Mouse (Mus musculus): ENCODE results near the gene Cacna1d. TPM values are rescaled to one million over a fixed set of nuclear protein-coding genes. Genes with fewer than 3 reads are reported as not detected.

Gene Cacna1d
- polyA plus RNA-seq, 1 experiment from 2014 or later, result 2.6 TPM

DNA sequence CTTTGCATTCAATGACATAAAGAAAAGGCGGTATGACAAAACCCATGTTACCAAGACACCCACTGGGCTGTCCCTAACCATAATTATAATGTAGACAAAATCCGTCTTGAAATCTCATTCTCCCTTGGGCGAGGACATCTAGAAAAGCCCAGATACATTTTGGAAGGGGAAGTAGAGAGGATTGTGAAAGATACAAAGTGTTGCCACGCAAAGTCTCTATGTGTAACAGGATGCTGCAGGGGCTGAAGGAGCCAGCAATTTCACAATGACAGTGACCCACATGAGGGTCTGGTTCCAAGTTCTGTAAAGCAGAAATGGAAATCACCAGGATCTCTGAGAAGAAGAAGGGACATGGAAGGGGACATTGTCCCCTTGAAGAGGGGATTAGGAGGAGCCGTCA lies 55.9 kb downstream of the Cacna1d start:
- Histone ChIP-seq H3K36me3 (ENCODE audit: control insufficient read depth, insufficient read depth, low read length) (no peaks in the 10 kb centered on the region), H3K27ac (ENCODE audit: low read length) (no peak overlapping the region), H3K27me3 (replicated peaks; ENCODE audit: control insufficient read depth, insufficient read depth, low read length) (no peaks in the 10 kb centered on the region), H3K9me3 (ENCODE audit: control insufficient read depth, low read length) (no peaks in the 10 kb centered on the region), H3K4me2 (ENCODE audit: low read depth, low read length) (no peak overlapping the region), H3K4me3 (ENCODE audit: low read length) (no peak overlapping the region), H3K4me1 (ENCODE audit: control insufficient read depth, insufficient read depth, low read length) (no peaks in the 10 kb centered on the region), H3K9ac (ENCODE audit: low read depth, low read length) (no peak overlapping the region)
- ATAC-seq, result no peak
- 94% methylated on average over 5 of the region's 5 CpGs for WGBS

- Histone ChIP-seq H3K9me3 (ENCODE audit: control insufficient read depth, low read length) (no peaks in the 10 kb centered on the region), H3K4me2 (ENCODE audit: low read depth, low read length) (no peak overlapping the region), H3K27me3 (replicated peaks; ENCODE audit: control insufficient read depth, insufficient read depth, low read length) (no peaks in the 10 kb centered on the region), H3K36me3 (ENCODE audit: control insufficient read depth, insufficient read depth, low read length) (no peaks in the 10 kb centered on the region), H3K4me1 (ENCODE audit: control insufficient read depth, insufficient read depth, low read length) (no peaks in the 10 kb centered on the region), H3K27ac (ENCODE audit: low read length) (no peak overlapping the region), H3K4me3 (ENCODE audit: low read length) (no peak overlapping the region), H3K9ac (ENCODE audit: low read depth, low read length) (no peak overlapping the region)
- ATAC-seq, result no peak
- WGBS, result 81% methylated on average over 5 of the region's 5 CpGs
Measured at GRCm38 (mm10) chr14:30430446-30430845, 60.8 kb downstream of the Cacna1d start.

DNA sequence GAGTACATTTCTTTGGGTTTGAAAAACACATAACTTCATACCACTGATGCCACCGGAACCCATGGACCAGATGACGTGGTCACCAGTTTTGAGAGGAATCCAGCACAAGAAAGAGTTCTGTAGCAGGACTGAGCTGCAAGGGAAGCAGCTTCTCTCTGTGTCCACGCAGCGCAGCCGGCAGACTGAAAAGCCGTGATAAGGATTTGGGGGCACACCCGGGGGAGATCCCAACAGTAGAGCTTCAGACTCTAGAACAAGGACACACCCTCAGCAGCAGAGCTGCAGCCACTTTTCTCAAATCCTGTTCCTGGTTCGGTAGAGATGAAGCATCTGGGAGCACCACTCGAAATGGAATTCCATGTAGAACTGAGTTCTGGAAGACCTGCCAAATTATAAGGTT lies 61.2 kb downstream of the Cacna1d start:
- H3K9ac ChIP-seq (ENCODE audit: low read depth, low read length), result no peak overlapping the region

GRCm38 (mm10) chr14:30429606-30430005 lies 61.6 kb downstream of the Cacna1d start:
- H3K9me3 ChIP-seq (ENCODE audit: control insufficient read depth, low read length), result no peaks in the 10 kb centered on the region
- H3K4me3 ChIP-seq (ENCODE audit: low read length), result no peak overlapping the region
- H3K36me3 ChIP-seq (ENCODE audit: control insufficient read depth, insufficient read depth, low read length), result no peaks in the 10 kb centered on the region
- H3K27ac ChIP-seq (ENCODE audit: low read length), result no peak overlapping the region
- H3K9ac ChIP-seq (ENCODE audit: low read depth, low read length), result no peak overlapping the region
- 55% methylated on average over 9 of the region's 9 CpGs for WGBS
- peak overlapping the region; percentile 28; the same call in 1 of the 2 replicates for H3K4me2 ChIP-seq (ENCODE audit: low read depth, low read length)
- H3K4me1 ChIP-seq (ENCODE audit: control insufficient read depth, insufficient read depth, low read length), result no peaks in the 10 kb centered on the region
- ATAC-seq, result no peak
- H3K27me3 ChIP-seq (replicated peaks; ENCODE audit: control insufficient read depth, insufficient read depth, low read length), result no peaks in the 10 kb centered on the region

More for the DNA sequence above, 61.2 kb downstream of the Cacna1d start:
- Histone ChIP-seq H3K9me3 (ENCODE audit: control insufficient read depth, low read length) (no peaks in the 10 kb centered on the region), H3K36me3 (ENCODE audit: control insufficient read depth, insufficient read depth, low read length) (no peaks in the 10 kb centered on the region), H3K27me3 (replicated peaks; ENCODE audit: control insufficient read depth, insufficient read depth, low read length) (no peaks in the 10 kb centered on the region), H3K27ac (ENCODE audit: low read length) (no peak overlapping the region), H3K4me1 (ENCODE audit: control insufficient read depth, insufficient read depth, low read length) (no peaks in the 10 kb centered on the region), H3K4me2 (ENCODE audit: low read depth, low read length) (no peak overlapping the region), H3K4me3 (ENCODE audit: low read length) (no peak overlapping the region)
- WGBS, result 78% methylated on average over 9 of the region's 9 CpGs
- ATAC-seq, result no peak

DNA sequence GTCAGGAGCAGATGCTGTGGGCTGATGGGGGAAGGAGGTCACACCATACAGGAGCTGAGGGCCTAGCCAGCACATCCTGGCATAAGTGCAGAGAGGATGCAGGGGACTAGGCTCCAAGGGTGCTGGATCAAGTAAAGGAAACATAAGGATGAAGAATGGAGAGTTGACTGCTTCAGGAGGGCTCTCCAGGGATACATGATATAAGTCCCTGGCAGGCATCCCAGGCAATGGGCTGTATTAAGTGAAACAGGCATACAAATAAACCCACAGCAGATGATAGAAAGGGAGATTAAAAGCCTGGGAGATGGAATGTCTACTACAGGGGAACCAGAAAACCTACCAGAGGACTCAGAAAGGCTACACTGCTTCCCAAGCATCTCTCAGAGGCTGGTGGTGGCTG lies 62.5 kb downstream of the Cacna1d start:
- Histone ChIP-seq H3K4me2 (ENCODE audit: low read depth, low read length) (no peak overlapping the region), H3K9me3 (ENCODE audit: control insufficient read depth, low read length) (no peaks in the 10 kb centered on the region), H3K9ac (ENCODE audit: low read depth, low read length) (no peak overlapping the region), H3K36me3 (ENCODE audit: control insufficient read depth, insufficient read depth, low read length) (no peaks in the 10 kb centered on the region), H3K27ac (ENCODE audit: low read length) (no peak overlapping the region), H3K4me3 (ENCODE audit: low read length) (no peak overlapping the region), H3K27me3 (replicated peaks; ENCODE audit: control insufficient read depth, insufficient read depth, low read length) (no peaks in the 10 kb centered on the region), H3K4me1 (ENCODE audit: control insufficient read depth, insufficient read depth, low read length) (no peaks in the 10 kb centered on the region)
- ATAC-seq, result no peak

DNA sequence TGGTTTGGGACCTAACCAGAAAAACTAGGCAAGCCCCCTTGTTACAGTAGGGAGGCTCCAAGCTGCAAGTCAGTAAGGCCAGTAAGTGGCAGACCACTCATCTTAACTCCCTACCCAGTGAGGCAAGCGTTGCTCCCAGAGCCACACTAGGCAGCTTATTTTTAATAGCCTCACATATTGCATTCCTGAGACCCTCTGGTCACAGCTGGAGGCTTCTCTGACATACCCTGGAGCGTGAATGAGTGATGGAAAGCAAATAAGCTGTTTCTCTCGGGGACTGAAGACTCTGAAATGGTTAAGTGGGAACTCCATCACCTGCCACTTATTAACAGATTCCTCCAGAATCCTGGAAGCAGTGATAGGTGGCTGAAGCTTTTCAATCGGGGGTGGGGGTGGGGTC lies 65.4 kb downstream of the Cacna1d start:
- WGBS, result 35% methylated on average over 4 of the region's 4 CpGs
- Histone ChIP-seq H3K4me2 (ENCODE audit: low read depth, low read length) (no peak overlapping the region), H3K27me3 (replicated peaks; ENCODE audit: control insufficient read depth, insufficient read depth, low read length) (no peaks in the 10 kb centered on the region), H3K36me3 (ENCODE audit: control insufficient read depth, insufficient read depth, low read length) (no peaks in the 10 kb centered on the region), H3K4me3 (ENCODE audit: low read length) (no peak overlapping the region), H3K9me3 (ENCODE audit: control insufficient read depth, low read length) (no peaks in the 10 kb centered on the region), H3K4me1 (ENCODE audit: control insufficient read depth, insufficient read depth, low read length) (no peaks in the 10 kb centered on the region), H3K27ac (ENCODE audit: low read length) (no peak overlapping the region), H3K9ac (ENCODE audit: low read depth, low read length) (no peak overlapping the region)
- no peak for ATAC-seq

GRCm38 (mm10) chr14:30425175-30425574 lies 66.1 kb downstream of the Cacna1d start:
- 63% methylated on average over 6 of the region's 6 CpGs for WGBS
- Histone ChIP-seq H3K4me1 (ENCODE audit: control insufficient read depth, insufficient read depth, low read length) (no peaks in the 10 kb centered on the region), H3K36me3 (ENCODE audit: control insufficient read depth, insufficient read depth, low read length) (no peaks in the 10 kb centered on the region), H3K9ac (ENCODE audit: low read depth, low read length) (no peak overlapping the region), H3K27me3 (replicated peaks; ENCODE audit: control insufficient read depth, insufficient read depth, low read length) (no peaks in the 10 kb centered on the region), H3K4me3 (ENCODE audit: low read length) (no peak overlapping the region), H3K4me2 (ENCODE audit: low read depth, low read length) (no peak overlapping the region), H3K27ac (ENCODE audit: low read length) (no peak overlapping the region), H3K9me3 (ENCODE audit: control insufficient read depth, low read length) (no peaks in the 10 kb centered on the region)
- no peak for ATAC-seq

GRCm38 (mm10) chr14:30424638-30425037 lies 66.6 kb downstream of the Cacna1d start:
- Histone ChIP-seq H3K9ac (ENCODE audit: low read depth, low read length) (no peak overlapping the region), H3K4me3 (ENCODE audit: low read length) (no peak overlapping the region), H3K9me3 (ENCODE audit: control insufficient read depth, low read length) (no peaks in the 10 kb centered on the region), H3K4me2 (ENCODE audit: low read depth, low read length) (no peak overlapping the region), H3K27ac (ENCODE audit: low read length) (no peak overlapping the region), H3K4me1 (ENCODE audit: control insufficient read depth, insufficient read depth, low read length) (no peaks in the 10 kb centered on the region), H3K27me3 (replicated peaks; ENCODE audit: control insufficient read depth, insufficient read depth, low read length) (no peaks in the 10 kb centered on the region), H3K36me3 (ENCODE audit: control insufficient read depth, insufficient read depth, low read length) (no peaks in the 10 kb centered on the region)
- WGBS, result 95% methylated on average over 4 of the region's 4 CpGs
- ATAC-seq, result no peak

- WGBS, result 82% methylated on average over 7 of the region's 7 CpGs
- ATAC-seq, result no peak
- Histone ChIP-seq H3K4me2 (ENCODE audit: low read depth, low read length) (no peak overlapping the region), H3K27me3 (replicated peaks; ENCODE audit: control insufficient read depth, insufficient read depth, low read length) (no peaks in the 10 kb centered on the region), H3K27ac (ENCODE audit: low read length) (no peak overlapping the region), H3K9ac (ENCODE audit: low read depth, low read length) (no peak overlapping the region), H3K4me1 (ENCODE audit: control insufficient read depth, insufficient read depth, low read length) (no peaks in the 10 kb centered on the region), H3K36me3 (ENCODE audit: control insufficient read depth, insufficient read depth, low read length) (no peaks in the 10 kb centered on the region), H3K9me3 (ENCODE audit: control insufficient read depth, low read length) (no peaks in the 10 kb centered on the region), H3K4me3 (ENCODE audit: low read length) (no peak overlapping the region)
Measured at GRCm38 (mm10) chr14:30422376-30423140, 68.7 kb downstream of the Cacna1d start.

GRCm38 (mm10) chr14:30419458-30419857 lies 71.8 kb downstream of the Cacna1d start:
- no peak overlapping the region for H3K4me3 ChIP-seq (ENCODE audit: low read length)
- no peak for ATAC-seq
- WGBS, result 47% methylated on average over 7 of the region's 7 CpGs
- H3K4me1 ChIP-seq (ENCODE audit: control insufficient read depth, insufficient read depth, low read length), result no peaks in the 10 kb centered on the region
- H3K27ac ChIP-seq (ENCODE audit: low read length), result no peak overlapping the region
- peak overlapping the region; percentile 23 for H3K4me2 ChIP-seq (ENCODE audit: low read depth, low read length)
- H3K9ac ChIP-seq (ENCODE audit: low read depth, low read length), result peak overlapping the region; percentile 10; the same call in 1 of the 2 replicates
- no peaks in the 10 kb centered on the region for H3K27me3 ChIP-seq (replicated peaks; ENCODE audit: control insufficient read depth, insufficient read depth, low read length)
- H3K9me3 ChIP-seq (ENCODE audit: control insufficient read depth, low read length), result no peaks in the 10 kb centered on the region
- no peaks in the 10 kb centered on the region for H3K36me3 ChIP-seq (ENCODE audit: control insufficient read depth, insufficient read depth, low read length)
